Mouse (Mus musculus) megakaryocyte-erythroid progenitor cell, adult 5-6 weeks (primary cell): ENCODE data around the gene Nfe2. TPM values are rescaled to one million over a fixed set of nuclear protein-coding genes. Genes with fewer than 3 reads are reported as not detected.
"Not testable (repeated sequence)": the region's sequence is repeated elsewhere in the genome, so short reads cannot be mapped to it uniquely, and the experiment has no call there.

Experiments used
- ATAC-seq: replicated peaks from 2 replicates; pipeline ENCODE4 v1.8.0; 2016; ENCODE audit warnings: mild to moderate bottlenecking, inconsistent platforms; ENCODE audit not compliant: severe bottlenecking, poor library complexity, low FRiP score, low TSS enrichment
- total RNA-seq, 2 experiments: library from RNA; stranded (forward) in 1 of 2; stranded (reverse) in 1 of 2; fragments of 200-1000, 215-1000 nt in 1 of 2; fragments of >200 nt in 1 of 2; fragmentation: Nextera tagmentation in 1 of 2; gene quantifications; 2 replicates each; pipeline ENCODE4 v1.2.3; 2014 to 2017

Nfe2 gene
- total RNA-seq, 2 experiments from 2014 or later: 124 to 147 TPM

DNA sequence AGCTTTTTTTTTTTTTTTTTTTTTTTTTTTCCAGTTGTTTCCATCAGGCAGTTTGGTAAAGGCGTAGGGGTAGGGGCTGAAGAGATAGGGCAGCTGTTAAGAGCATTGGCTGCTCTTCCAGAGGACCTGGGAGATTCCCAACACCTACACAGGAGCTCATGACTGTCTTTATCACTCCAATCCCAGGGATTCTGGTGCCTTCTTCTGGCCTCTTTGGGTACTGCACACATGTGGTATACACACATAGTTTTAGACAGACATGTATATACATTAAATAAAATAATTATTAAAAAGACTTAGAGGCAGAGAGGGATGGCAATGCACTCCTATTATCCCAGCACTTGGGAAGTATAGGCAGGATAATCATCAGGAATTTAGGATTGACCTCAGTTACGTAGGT lies 35.2 kb upstream of the Nfe2 start:
- ATAC-seq: 0 out of 2 replicates have a peak, but pooled peaks have one; percentile 54

DNA sequence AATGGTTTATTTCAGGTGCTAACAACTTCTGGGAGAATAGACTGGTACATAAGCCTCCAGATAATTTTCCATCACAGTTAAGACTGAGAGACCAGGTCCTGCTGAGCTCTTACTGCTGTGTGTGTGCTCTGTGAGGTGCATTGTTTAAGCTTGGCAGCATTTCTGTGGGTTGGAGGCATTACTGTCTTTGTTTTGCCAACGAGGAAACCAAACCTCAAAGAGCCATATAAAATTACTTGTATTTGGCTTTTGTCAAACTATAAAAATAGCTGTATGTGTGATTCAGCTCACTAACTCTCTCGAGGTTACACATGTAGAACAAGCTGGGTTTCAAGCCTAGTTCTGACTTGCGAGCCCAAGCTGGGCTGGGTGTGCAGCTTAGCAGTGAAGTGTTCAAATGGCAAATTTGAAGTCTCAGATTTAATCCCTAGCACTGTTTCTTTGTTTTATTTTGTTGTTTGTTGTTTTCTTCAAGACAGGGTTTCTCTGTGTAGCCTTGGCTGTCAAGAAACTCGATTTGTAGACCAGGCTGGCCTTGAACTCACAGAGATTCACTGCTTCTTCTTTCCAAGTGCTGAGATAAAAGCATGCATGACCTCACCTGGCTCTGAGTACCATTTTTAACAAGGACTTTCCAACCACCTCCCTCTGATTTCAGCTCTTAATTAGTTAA lies 34.6 kb upstream of the Nfe2 start:
- ATAC-seq: no peak

DNA sequence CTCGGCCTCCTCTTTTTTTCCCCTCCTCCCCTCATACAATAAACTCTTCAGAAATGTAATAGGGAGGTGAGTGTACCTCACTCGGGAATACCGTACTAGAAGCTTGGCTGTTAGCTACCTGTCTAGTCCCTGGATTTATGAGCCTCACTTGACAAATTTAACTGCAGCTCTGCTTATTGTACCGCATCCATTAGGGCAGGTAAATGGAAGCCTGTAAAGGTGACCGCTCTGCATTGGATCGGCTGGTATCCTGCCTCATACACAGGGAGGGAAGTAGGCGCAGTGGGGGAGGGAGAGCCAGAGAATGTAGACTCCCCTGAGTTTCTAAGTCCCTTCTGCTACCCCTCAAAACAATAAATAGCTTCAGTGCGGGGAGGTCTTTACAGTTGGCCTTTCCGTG lies 32.6 kb upstream of the Nfe2 start:
- ATAC-seq: no peak

DNA sequence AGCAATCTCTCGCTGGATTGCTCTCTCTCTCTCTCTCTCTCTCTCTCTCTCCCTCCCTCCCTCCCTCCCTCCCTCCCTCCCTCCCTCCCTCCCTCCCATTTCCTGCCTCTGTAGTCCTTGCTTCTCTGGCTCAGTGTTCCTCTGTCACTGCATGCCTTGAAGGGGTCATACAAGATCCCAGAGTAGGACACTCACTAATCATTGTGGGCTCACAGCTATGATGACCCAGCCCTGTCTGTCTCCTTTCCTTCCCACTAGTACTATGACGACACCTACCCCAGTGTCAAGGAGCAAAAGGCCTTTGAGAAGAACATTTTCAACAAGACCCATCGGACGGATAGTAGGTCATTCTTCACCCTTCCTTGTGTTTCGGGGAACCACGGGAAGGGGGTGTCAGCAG lies 32.2 kb upstream of the Nfe2 start:
- ATAC-seq: no peak

DNA sequence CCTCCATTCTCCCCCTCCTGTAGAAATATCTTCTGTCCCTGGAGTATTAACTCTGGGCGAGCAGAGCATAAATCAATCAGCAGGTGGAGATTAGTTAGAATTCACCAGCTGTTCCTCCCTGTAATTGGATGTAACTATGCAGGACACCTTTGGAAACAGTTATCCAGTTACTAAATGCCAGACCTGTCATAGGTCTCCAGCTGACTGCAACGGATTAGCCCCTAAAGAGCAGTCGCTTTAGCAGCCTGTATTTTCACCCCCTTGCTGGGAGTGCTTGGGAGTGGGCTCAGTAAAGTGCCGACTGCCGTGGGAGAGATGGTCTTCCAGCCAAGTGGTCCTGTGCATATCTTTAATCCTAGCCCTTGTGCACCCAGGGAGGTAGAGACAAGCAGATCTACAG lies 31.4 kb upstream of the Nfe2 start:
- no peak for ATAC-seq

DNA sequence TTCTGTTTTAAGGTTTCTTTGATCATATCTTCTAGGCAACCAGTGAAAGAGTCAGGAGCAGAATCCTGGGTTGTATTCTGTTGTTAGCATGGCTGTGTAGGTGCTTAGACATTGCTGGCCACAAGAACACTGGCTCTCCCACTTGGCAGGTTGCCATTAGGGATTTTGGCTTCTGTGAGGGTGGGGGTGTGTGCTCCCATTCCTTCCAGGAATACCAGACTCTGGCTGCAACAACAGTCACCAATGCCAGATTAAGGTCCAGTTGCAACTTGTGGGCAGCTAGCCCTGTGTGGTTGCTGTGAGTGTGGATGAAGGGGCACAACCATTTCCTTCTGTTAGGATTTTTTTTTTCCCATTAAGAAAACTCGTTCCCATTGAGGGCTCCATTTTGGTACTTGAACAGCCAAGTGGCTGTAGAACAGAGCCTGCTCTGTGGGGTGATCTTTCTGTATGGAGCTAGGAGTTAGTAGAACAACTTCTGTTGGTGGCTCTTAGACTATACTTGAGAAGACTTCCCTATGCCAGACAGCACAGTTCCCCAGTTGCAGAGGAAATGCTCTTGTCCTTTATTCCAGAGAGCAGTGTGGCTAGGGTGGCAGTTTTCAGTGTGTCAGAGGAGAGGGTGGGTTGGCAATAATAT lies 27.7 kb upstream of the Nfe2 start:
- no peak for ATAC-seq

DNA sequence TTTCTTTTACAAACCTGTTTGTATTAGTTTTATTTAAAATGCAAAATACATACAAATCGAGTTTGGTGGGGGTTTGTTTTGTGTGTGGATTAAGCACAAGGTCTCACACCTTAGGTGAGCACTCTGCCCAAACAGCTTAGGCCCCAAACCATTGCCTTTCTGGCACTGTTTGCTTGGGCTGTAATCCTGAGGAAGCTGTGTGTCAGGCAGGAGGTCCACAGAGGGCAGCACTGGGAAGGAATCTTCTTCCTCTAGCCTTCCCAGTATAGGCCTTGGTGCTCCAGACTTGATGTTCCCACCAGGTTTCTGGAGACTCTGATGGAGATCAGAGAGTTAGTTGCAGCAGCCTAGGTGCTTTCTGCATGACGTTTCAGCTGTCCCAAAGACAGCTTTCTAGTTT lies 26.4 kb upstream of the Nfe2 start:
- no peak for ATAC-seq

DNA sequence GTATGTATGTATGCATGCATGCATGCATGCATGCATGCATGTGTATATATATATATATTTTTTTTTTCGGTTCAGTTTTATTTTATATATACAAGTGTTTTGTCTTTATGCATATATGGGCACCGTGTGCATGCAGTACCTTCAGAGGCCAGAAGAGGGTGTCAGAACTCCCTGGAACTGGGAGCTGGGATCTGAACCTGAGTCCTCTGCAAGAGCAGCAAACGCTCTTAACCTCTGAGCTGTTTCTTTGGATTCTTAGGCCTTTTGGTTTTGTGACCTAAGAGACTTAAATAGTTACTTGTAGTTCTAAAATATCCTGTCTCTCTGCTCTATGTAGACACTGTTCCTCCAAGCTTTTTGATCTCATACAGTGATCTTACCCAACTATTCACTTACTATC lies 25.9 kb upstream of the Nfe2 start:
- no peak for ATAC-seq

DNA sequence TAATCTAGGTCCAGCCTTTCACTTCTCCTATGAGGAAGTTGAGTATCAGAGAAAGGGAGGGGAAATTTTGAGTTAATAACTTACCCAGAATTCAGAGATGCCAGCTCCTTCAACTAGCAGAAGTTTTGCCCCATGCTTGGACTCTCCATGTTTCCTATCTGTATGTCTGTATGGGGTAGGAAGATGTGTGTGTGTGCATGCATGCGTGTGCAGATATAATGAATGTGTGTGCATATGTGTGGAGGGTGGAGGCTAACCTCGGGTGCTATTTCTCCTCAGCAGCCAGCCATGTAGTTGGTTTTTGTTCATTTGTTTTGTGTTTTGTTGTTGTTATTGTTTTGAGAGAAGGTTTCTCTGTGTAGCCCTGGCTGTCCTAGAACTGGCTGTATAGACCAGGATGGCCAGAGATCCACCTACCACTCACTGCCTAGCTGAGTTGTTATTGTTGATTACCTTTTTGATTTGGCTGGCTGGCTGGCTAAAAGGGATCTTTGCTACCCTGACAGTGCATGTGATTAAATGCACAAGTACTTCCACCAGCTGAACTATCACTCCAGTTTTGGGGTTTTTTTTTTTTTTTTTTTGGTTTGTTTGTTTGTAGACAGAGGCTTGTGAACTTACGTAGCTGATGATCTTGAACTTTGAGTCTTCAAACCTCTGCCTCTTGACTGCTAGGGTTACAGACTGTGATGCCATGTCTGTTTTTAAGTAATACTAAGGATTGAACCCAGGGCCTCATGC lies 23.4 kb upstream of the Nfe2 start:
- ATAC-seq: 0 out of 2 replicates have a peak, but pooled peaks have one; percentile 21

DNA sequence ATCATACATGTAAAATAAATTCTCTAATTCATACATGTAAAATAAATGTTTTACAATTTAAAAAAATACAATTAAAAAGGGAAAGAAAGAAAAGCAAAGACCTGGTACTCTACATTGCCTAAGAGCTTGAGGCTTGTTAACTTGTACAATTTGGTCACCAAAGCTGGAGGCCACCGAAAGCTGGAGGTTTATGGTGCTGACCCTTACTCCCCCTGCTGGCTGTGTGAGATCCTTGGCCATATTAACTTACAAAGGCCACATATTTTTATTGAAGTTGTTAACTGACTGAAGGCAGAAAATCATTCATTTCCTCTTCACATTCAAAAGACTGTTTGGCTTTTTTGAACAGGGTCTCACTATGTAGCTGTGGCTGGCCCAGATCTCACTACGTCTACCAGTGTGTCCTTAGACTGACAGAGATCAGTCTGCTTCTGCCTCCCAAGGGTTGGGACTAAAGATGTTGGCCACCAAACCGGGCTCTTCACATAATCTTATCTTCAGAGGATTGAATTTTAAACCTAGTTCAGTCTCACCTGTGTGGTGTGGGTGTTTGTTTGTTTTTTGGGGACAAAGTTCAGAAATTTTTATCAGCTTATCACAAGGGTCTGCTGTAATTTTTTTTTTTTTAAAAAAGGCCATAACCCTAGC lies 22.7 kb upstream of the Nfe2 start:
- peak; percentile 81 for ATAC-seq

DNA sequence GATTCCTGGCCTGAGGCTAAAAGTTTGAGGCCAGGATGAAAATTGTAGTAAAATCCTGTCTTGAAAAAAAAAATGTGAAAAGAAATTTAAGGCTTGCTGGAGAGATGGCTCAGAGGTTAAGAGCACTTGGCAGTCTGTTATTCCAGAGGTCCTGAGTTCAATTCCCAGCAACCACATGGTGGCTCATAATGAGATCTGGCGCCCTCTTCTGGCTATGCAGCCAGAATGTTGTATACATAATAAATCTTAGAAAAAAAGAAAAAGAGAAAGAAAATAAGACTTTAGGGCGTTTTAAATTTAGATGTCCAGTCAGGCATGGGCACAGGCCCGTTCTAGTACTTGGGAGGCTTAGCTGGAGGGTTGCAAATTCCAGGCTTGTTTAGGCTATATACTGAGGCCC lies 21.5 kb upstream of the Nfe2 start:
- ATAC-seq: no peak

DNA sequence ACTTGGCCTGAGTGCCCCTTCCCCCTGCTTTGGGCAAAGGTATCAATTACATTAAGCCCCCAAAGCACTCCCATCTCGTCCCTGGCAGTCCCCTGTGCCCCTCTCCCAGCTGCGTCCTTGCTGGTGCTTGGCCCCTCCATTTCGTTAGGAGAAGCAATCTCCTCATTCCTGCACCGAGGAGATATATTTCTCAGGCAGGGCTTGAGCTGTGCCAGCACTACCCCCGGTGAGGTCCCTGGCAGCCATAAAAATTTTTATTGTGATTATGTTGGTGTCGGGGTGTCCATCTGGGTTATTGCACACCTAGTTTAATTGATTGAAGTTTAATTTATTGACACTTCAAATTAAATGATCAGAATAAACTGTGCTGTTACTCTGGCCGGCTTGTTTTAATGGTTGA lies 19.7 kb upstream of the Nfe2 start:
- no peak for ATAC-seq

DNA sequence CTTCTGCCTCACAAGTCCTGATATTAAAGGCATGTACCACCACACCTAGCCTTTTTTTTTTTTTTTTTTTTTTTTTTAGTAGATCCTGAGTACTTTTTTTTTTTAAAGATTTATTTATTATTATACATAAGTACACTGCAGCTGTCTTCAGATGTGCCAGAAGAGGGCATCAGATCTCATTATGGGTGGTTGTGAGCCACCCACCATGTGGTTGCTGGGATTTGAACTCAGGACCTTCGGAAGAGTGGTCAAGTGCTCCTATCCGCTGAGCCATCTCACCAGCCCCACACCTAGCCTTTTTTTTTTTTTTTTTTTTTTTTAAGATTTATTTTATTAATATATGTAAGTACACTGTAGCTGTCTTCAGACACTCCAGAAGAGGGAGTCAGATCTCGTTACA lies 17.7 kb upstream of the Nfe2 start:
- ATAC-seq: not testable (repeated sequence)

DNA sequence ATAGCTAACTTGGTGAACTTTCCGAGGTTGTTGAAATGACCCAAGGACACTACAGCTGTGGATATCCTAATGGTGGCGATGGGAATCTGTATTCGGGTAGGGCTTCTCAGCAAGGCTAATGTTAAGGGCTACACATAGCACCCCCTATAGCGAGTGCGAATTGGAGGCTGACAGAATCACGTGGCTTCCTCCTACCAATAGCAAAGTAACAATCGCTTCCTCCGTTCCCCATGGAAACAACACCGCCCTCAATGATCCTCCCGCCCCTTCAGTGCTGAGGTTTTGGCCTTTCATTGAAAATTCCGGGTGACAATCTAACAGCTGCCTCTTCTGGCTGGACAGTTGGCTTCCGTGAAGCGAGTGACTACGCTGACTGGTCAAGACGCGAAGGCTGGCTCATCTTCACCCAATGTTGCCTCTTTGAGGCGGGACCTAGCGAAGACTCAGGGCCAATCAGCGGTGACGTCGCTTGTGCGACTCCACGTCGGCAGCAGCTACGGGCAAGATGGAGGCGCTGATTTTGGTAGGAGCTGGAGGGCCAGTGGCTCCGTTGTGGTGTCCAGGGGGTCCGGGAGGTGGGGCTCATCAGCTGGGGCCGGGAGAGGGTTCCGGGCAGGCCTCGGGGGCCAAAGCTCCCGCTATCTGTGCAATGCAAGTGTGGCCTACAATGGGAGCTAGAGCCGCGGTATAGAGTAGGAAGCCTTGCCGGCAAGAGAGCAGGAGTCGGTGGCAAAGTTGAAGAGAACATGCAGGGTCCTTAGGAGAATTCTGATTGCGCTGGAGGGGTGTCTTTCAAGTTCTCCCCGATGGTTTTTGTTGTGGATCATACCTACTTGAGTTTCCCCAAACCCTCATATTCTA lies 14.4 kb upstream of the Nfe2 start, which contains the start of gene Copz1:
TSS of gene Copz1 (plus strand) at position 296 of the 861 bp plus-strand sequence.
- peak; percentile 99 for ATAC-seq

DNA sequence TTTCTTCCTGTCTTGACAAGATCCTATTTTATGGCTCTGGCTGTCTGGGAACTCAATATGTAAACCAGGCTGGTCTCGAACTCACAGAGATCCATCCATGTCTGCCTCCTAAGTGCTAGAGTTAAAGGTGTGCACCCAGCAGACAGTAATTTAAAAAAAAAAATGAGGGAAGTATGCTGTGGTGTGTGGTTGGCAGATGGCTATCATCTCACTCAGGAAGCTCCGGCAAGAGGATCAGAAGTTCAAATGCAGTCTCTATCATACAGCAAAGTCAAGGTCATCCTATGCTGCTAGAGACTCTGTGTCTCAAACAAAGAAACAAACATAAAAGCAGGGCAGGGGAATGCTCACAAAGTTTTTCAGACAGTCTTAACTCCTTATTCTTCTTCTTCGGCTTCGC lies 10.7 kb upstream of the Nfe2 start:
- ATAC-seq: no peak

DNA sequence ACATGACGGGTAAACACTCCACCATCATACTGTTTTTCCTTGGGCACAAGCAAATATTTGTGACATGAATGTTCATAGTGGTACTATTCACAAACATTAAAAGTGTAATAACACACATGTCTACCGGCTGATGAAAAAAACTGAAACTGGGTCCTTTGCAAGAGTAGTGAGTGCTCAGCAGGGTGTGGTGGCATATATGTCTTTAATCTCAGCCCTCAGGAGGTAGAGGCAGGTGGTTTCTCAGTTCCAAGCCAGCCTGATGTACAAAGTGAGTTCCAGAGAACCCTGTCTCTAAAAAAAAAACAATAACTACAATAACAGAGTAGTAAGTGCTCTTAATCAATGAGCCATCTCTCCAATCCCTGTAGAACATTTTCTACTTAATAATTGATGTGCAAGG lies 6.6 kb upstream of the Nfe2 start:
- ATAC-seq: no peak

DNA sequence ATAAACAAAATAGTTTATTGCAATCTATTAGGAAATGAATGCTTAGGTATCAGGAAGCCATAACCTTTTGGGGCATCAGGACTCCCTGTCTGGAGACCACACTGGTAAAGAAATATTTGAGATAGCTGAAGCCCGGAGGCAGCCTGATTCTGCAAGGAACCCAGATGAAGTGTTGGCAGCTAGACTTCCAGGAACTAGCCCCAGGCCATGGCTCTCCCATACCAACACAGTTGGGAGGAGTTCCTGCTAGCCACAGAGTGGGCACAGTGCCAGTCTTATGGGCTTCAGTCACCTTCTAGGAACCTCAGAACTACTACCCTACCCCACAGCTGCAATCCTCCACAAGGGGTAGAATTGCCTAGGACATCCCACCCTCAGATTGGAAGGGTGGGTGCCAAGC lies 1.8 kb upstream of the Nfe2 start:
- 0 out of 2 replicates have a peak, but pooled peaks have one; percentile 3 for ATAC-seq

DNA sequence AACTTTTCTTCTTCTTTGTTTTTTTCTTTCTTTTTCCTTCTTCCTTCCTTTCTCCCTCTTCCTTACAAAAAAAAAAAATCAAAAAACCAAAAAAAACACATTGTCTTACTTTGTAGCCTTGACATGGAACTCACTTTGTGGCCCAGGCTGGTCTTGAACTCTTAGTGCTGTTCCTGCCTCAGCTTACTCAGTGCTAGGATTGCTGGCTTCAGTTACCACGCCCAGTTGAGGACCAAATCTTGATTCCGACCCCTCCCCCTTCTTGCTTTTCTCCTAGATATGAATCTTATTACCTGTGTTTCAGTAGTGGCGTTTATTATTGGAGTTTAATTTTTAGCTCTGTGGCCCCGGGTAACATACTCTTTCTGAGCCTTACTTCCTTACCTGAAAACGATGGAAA lies 959 bp upstream of the Nfe2 start:
- ATAC-seq: no peak
